Mouse (Mus musculus): ENCODE measurements around the gene Gm13305.
"Not testable (repeated sequence)": the region's sequence is repeated elsewhere in the genome, so short reads cannot be mapped to it uniquely, and the experiment has no call there.

Gm13305 gene

GRCm38 (mm10) chr4:42168503-42168902 is at the start of gene Gm13305:
Gene Gm13305 (minus strand): TSS chr4:42168603.
- not testable (repeated sequence) for DNase-seq

DNA sequence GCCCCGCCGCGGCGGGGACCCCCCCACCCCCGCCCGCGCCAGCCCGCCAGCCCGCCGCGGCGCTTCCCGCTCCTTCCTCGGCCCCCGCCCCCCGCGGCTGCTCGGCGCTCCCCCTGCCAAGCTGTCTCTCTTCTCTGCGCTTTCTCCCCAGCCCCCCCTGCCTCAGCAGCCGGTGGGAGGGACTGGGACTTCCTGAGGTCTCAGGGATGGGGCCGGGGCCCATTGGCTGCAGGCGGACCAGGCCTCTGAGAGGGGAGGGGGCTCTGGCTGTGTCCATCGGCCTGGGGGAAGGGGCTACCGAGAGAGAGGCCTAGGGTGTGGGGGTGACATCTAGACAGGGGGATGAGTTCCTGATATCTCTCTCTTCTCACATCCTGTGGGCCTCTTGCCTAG is 16.6 kb upstream of the Gm13305 start:
- DNase-seq: not testable (repeated sequence)

GRCm38 (mm10) chr4:42184324-42184979 is 16.0 kb upstream of the Gm13305 start:
- not testable (repeated sequence) for DNase-seq

GRCm38 (mm10) chr4:42183234-42184197 is 15.1 kb upstream of the Gm13305 start:
- DNase-seq: not testable (repeated sequence)

DNA sequence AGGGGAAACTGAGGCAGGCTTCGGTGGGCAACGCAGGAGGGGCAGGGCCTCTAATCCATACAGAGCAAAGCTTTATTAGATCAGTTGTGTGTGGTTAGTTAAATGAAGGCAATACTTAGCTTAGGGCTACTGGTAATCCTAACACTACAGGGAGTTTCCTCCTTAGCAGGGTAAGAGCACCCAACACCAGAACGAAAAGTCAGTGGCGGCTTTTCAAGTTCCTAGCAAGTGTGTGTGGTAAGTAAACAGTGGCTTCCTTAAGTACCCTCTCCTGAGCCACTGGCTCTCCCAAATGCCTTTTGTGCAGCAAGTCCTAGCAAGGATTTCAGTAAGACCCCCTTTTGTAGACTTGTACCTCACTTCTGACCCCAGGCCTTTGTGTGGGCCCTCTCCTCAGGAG is 9.8 kb upstream of the Gm13305 start:
- DNase-seq: not testable (repeated sequence)

GRCm38 (mm10) chr4:42153136-42153535 is 15.3 kb downstream of the Gm13305 start, which contains the start of gene Gm13306:
Gene Gm13306 (plus strand): TSS chr4:42153436.
- not testable (repeated sequence) for DNase-seq

- not testable (repeated sequence) for DNase-seq
These were observed 53.9 kb downstream of the Gm13305 start, which contains the start of gene Gm13304 for GRCm38 (mm10) chr4:42114517-42114916. Gene Gm13304 (plus strand): TSS chr4:42114817.

Measured in kidney, adult 9 months (tissue).